In the genomic region with DNA sequence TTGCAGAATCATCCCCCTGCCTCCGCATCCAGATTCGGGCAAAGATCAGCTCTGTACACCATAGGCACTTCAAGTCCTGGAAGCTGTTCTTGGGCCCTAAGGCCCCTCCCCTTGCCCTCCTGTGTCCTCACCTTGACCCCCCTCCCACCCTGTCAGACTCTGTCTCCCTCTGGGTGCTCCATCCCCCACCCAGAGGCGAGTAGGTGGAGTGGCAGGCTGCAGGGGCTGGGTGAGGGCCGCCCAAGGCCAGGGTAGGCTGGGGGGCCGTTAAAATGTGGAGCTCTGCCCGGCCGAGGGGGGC, we compare ENCODE assay signal across 9 mouse cellular contexts. TPM values are rescaled to one million over a fixed set of nuclear protein-coding genes. Genes with fewer than 3 reads are reported as not detected.
A peak's percentile ranks its signal among the peaks of the same experiment; 100 is the strongest.
DNase-seq lines count a peak whose midpoint lies in the region; ATAC-seq lines count a peak whose summit lies in the region.
"Had no signal": no experiment of that assay in that cellular context is flagged by ENCODE, and none has a peak within 500 bp of the region (broad histone marks: within the 10 kb centered on the region; RNA-seq: fewer than 3 reads in every experiment).

No protein-coding gene starts in this region.

- peaks cover 49% of the 10 kb centered on the region for H3K27me3 ChIP-seq in lung, embryonic 15.5 days
- H3K27me3 ChIP-seq in limb, embryonic 10.5 days (ENCODE audit: low read depth, poor library complexity, severe bottlenecking): peaks cover 53% of the 10 kb centered on the region
- peaks cover 8% of the 10 kb centered on the region; the same call in 1 of the 2 replicates for H3K27me3 ChIP-seq in stomach, embryonic 14.5 days (ENCODE audit: control insufficient read depth, insufficient read depth, low read length)

- peaks cover 22% of the 10 kb centered on the region for H3K4me1 ChIP-seq in lung, embryonic 15.5 days
- peaks cover 51% of the 10 kb centered on the region for H3K4me1 ChIP-seq in limb, embryonic 10.5 days
- H3K4me1 ChIP-seq in stomach, embryonic 14.5 days (ENCODE audit: control insufficient read depth, insufficient read depth, low read length): peaks cover 12% of the 10 kb centered on the region; the same call in 1 of the 2 replicates

- H3K27ac ChIP-seq in lung, embryonic 15.5 days: no peak overlapping the region
- peak overlapping the region; percentile 58; the same call in 1 of the 2 replicates for H3K27ac ChIP-seq in limb, embryonic 10.5 days
- no peak overlapping the region for H3K27ac ChIP-seq in stomach, embryonic 14.5 days (ENCODE audit: low read length)
- H3K27ac ChIP-seq: macrophage had no signal

- ATAC-seq in lung, embryonic 15.5 days (ENCODE audit: borderline replicate concordance, extremely low read depth, low FRiP score, low TSS enrichment): peak; percentile 28; the same call in 1 of the 2 replicates
- no peak for ATAC-seq in stomach, embryonic 14.5 days (ENCODE audit: insufficient number of reproducible peaks, insufficient read depth, low FRiP score, low read depth)
- ATAC-seq in monocyte, adult 5-6 weeks (replicated peaks; ENCODE audit: insufficient number of reproducible peaks, low FRiP score, low TSS enrichment, poor library complexity, severe bottlenecking): no peak

- 16% methylated on average over 7 of the region's 7 CpGs for WGBS in lung, embryonic 15.5 days
- 9% methylated on average over 7 of the region's 7 CpGs for WGBS in limb, embryonic 10.5 days
- WGBS in stomach, embryonic 14.5 days: 20% methylated on average over 7 of the region's 7 CpGs

- peak overlapping the region; percentile 66 for H3K4me3 ChIP-seq in lung, embryonic 15.5 days
- peak overlapping the region; percentile 78 for H3K4me3 ChIP-seq in limb, embryonic 10.5 days
- H3K4me3 ChIP-seq in stomach, embryonic 14.5 days (ENCODE audit: low read depth, low read length): peak overlapping the region; percentile 62; the same call in 1 of the 2 replicates

- DNase-seq in cerebellum, adult 9-11 months: peak; percentile 63
- DNase-seq in cerebellum, adult 8-10 months: no peak
- DNase-seq in lung, postnatal 4 days: no peak
- DNase-seq in limb, embryonic 10.5 days (ENCODE audit: low spot score): peak; percentile 37
- no peak for DNase-seq in T-cell, adult 2 months (ENCODE audit: low spot score)

- H3K9ac ChIP-seq in lung, embryonic 15.5 days: no peak overlapping the region; the same call in 1 of the 2 replicates
- no peak overlapping the region for H3K9ac ChIP-seq in stomach, embryonic 14.5 days (replicated peaks; ENCODE audit: low read depth, low read length)

- H3K9me3 ChIP-seq in lung, embryonic 15.5 days: no peaks in the 10 kb centered on the region
- no peaks in the 10 kb centered on the region for H3K9me3 ChIP-seq in limb, embryonic 10.5 days (replicated peaks)
- H3K9me3 ChIP-seq in stomach, embryonic 14.5 days (ENCODE audit: control insufficient read depth, low read depth, low read length): no peaks in the 10 kb centered on the region

- H3K4me2 ChIP-seq in lung, embryonic 15.5 days: peak overlapping the region; percentile 94
- peak overlapping the region; percentile 94 for H3K4me2 ChIP-seq in stomach, embryonic 14.5 days (replicated peaks; ENCODE audit: low read depth, low read length)

- no peaks in the 10 kb centered on the region for H3K36me3 ChIP-seq in lung, embryonic 15.5 days
- no peaks in the 10 kb centered on the region for H3K36me3 ChIP-seq in limb, embryonic 10.5 days
- no peaks in the 10 kb centered on the region for H3K36me3 ChIP-seq in stomach, embryonic 14.5 days (ENCODE audit: control insufficient read depth, insufficient read depth, low read length)

RNA-seq across cellular contexts. Expression of a gene that starts 1.4 kb away (rescaled TPM):
- 1.1 TPM in 2 replicates for polyA plus RNA-seq in lung, embryonic 15.5 days (2015; fragmentation: Nextera tagmentation; extraction: Ambion mirVana)
- polyA plus RNA-seq in limb, embryonic 10.5 days (2016; fragmentation: Nextera tagmentation; extraction: Ambion mirVana): 1.2 and 1.3 TPM in 2 replicates
- 1.8 and 2.6 TPM in 2 replicates for polyA plus RNA-seq in stomach, embryonic 14.5 days (2014; fragmentation: Nextera tagmentation; extraction: Ambion mirVana)
- not detected in 3 replicates for total RNA-seq in monocyte, adult 5-6 weeks (2017)
- polyA plus RNA-seq: macrophage had no signal

Comparison
In these comparisons a context has a peak if more than half of its experiments do, and no peak if none do; other contexts are left out.
1. DNase-seq: peak in cerebellum, adult 9-11 months (single experiment) and limb, embryonic 10.5 days (single experiment); none in cerebellum, adult 8-10 months (single experiment), lung, postnatal 4 days (0 of 2) and T-cell, adult 2 months (single experiment).
2. Peak in every context shown above with its lines, with median percentiles within 50 percentile points of each other: H3K4me3 ChIP-seq.